Mouse (Mus musculus): ENCODE measurements around the gene Hoxd13.
A peak's percentile ranks its signal among the peaks of the same experiment; 100 is the strongest.

The Hoxd13 gene

GRCm38 (mm10) chr2:74709465-74710419 is 41.6 kb downstream of the Hoxd13 start:
- DNase-seq: no peak

- DNase-seq: no peak
These were observed 42.9 kb downstream of the Hoxd13 start for GRCm38 (mm10) chr2:74710929-74711543.

DNA sequence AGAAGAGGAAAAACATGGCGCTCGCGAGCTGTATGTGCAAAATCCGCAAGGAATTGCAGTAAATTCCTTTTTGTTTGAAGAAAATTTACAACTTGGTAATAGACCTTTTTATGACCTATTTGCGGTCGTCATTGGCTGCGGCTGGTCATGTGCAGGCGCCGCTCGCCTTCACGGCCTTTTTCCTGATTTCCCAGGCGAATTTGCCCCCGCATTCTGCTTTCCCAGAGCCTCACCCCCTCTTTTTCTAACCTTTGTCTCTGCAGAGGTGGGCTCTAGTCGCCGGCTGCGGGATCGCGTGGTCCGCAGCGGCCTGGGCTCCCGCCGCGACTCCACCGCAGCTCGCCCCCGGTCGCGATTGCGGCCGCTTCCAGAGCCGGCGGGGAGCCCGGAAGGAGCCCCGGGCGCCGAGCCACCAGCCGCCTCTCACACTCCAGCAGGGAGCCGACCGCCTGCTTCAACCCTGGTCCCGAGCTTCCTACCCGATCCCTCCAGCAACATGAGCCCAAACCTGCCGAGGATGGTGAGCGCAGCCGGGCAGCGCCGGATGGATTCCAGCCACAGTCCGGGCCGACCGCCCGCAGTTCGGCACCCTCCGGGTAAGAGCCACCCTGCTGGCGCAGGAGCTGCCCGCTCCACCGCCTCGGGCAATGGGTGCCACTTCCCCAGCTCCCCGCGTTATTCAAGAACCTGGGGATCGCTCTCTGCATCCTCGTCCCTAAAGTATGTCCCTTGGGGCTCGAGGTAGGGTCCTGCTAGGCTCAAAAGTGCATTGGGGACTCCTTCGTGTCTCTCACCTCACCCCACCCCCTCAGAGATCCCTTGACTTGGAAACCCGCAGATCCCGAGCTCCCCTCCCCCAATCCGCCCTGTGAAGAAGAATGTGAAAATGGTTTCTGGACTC is 43.9 kb downstream of the Hoxd13 start, which contains the start of the genes Hoxd3 and Hoxd4:
Gene Hoxd3 (plus strand): TSS at position 207 of the 901 bp plus-strand sequence.
Gene Hoxd4 (plus strand): TSS at position 209 of the 901 bp plus-strand sequence.
- DNase-seq: no peak

- no peak for DNase-seq
These were observed 45.4 kb downstream of the Hoxd13 start for GRCm38 (mm10) chr2:74713239-74714150.

DNA sequence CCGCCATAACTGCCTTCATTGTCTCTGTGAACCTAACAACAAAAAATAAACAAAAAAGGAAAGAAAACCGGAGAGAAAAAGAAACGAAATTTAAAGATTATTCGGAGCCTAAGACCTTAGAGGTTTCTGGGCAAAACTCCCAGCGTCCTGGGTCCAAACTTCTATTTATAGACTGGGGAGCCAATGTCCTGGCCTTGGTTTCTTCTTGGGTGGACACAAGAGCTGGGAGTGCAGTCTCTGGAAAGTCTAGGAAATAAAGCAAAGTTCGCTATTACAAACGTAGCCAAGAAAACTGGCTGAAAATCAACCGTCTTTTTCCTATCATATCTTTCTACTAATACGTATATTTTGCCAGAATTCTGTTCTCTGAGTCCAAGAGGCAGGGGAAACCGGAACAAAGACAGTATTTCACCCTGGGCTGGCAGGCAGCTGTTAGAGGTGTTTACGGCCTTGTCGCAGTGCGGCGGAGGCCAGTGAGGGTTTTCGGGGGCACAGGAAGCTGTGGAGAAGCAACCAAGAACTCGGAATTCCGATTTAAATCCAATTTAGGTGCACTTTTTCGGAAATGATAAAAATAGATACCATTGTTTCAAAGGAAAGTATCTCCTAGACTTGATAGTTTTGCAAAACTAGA is 46.2 kb downstream of the Hoxd13 start:
- no peak for DNase-seq

- DNase-seq: no peak
These were observed 46.8 kb downstream of the Hoxd13 start for GRCm38 (mm10) chr2:74714881-74715280.

GRCm38 (mm10) chr2:74715504-74716241 is 47.6 kb downstream of the Hoxd13 start:
- DNase-seq: peak; percentile 90

DNA sequence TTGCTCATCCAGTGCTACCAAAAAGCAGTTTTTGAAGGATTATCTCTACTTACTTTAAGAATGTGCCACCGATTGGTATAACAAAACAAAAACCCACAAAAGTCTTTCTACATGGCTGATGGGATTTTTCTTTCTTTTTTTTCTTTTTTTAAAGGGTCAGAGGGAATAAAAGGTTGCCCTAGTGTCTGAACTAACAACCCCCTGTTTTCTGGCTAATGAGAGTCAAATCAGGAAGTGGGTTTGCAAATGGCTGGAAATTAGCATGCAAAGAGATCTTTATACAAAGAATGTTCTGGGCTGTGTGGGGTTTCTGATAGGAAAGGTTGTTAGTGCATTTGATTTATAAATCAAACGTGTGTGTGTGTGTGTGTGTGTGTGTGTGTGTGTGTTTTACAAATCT is 52.3 kb downstream of the Hoxd13 start:
- no peak for DNase-seq

- no peak for DNase-seq
These were observed 52.9 kb downstream of the Hoxd13 start for GRCm38 (mm10) chr2:74720955-74721491.

Measured in lung, postnatal 14 days (tissue).